Mouse (Mus musculus): ENCODE measurements around the gene Tfap2e. TPM values are rescaled to one million over a fixed set of nuclear protein-coding genes. Genes with fewer than 3 reads are reported as not detected.

The Tfap2e gene
- polyA plus RNA-seq, 1 experiment from 2014 or later: 0.78 TPM

GRCm38 (mm10) chr4:126749553-126749952 lies 13.5 kb upstream of the Tfap2e start:
- no peaks in the 10 kb centered on the region for H3K27me3 ChIP-seq (replicated peaks; ENCODE audit: control insufficient read depth, insufficient read depth, low read length)
- H3K4me1 ChIP-seq (ENCODE audit: control insufficient read depth, insufficient read depth, low read length): peaks cover 23% of the 10 kb centered on the region
- H3K27ac ChIP-seq (replicated peaks; ENCODE audit: low read depth, low read length): no peak overlapping the region
- no peak for ATAC-seq (ENCODE audit: low read depth)
- 0 out of 2 replicates have a peak overlapping the region, but pooled peaks have one; percentile 34 for H3K9ac ChIP-seq (ENCODE audit: low read depth, low read length)
- H3K9me3 ChIP-seq (ENCODE audit: control insufficient read depth, low read length): no peaks in the 10 kb centered on the region
- 86% methylated on average over 10 of the region's 11 CpGs for WGBS
- H3K4me2 ChIP-seq (ENCODE audit: low read depth, low read length): peak overlapping the region; percentile 28; the same call in 1 of the 2 replicates
- no peak overlapping the region for H3K4me3 ChIP-seq (ENCODE audit: low read depth, low read length)
- peaks cover 50% of the 10 kb centered on the region for H3K36me3 ChIP-seq (ENCODE audit: control insufficient read depth, insufficient read depth, low read length)
- no peak for DNase-seq (ENCODE audit: low spot score)

- H3K9ac ChIP-seq (ENCODE audit: low read depth, low read length): 0 out of 2 replicates have a peak overlapping the region, but pooled peaks have one; percentile 30
- DNase-seq (ENCODE audit: low spot score) (no peak), ATAC-seq (ENCODE audit: low read depth) (no peak)
- WGBS: 96% methylated on average over 8 of the region's 8 CpGs
- no peak overlapping the region for H3K4me3 ChIP-seq (ENCODE audit: low read depth, low read length)
- peaks cover 52% of the 10 kb centered on the region for H3K36me3 ChIP-seq (ENCODE audit: control insufficient read depth, insufficient read depth, low read length)
- no peaks in the 10 kb centered on the region for H3K27me3 ChIP-seq (replicated peaks; ENCODE audit: control insufficient read depth, insufficient read depth, low read length)
- no peak overlapping the region for H3K4me2 ChIP-seq (ENCODE audit: low read depth, low read length)
- no peaks in the 10 kb centered on the region for H3K9me3 ChIP-seq (ENCODE audit: control insufficient read depth, low read length)
- no peak overlapping the region for H3K27ac ChIP-seq (replicated peaks; ENCODE audit: low read depth, low read length)
- H3K4me1 ChIP-seq (ENCODE audit: control insufficient read depth, insufficient read depth, low read length): peaks cover 19% of the 10 kb centered on the region
Observed at GRCm38 (mm10) chr4:126748381-126748780, 12.3 kb upstream of the Tfap2e start.

GRCm38 (mm10) chr4:126746194-126746840 lies 10.3 kb upstream of the Tfap2e start:
- Histone ChIP-seq H3K36me3 (ENCODE audit: control insufficient read depth, insufficient read depth, low read length) (peaks cover 52% of the 10 kb centered on the region), H3K9me3 (ENCODE audit: control insufficient read depth, low read length) (no peaks in the 10 kb centered on the region), H3K4me2 (ENCODE audit: low read depth, low read length) (no peak overlapping the region), H3K9ac (ENCODE audit: low read depth, low read length) (no peak overlapping the region), H3K27ac (replicated peaks; ENCODE audit: low read depth, low read length) (no peak overlapping the region), H3K4me3 (ENCODE audit: low read depth, low read length) (no peak overlapping the region), H3K4me1 (ENCODE audit: control insufficient read depth, insufficient read depth, low read length) (0 out of 2 replicates have a peak, but pooled peaks cover 7% of the 10 kb centered on the region), H3K27me3 (replicated peaks; ENCODE audit: control insufficient read depth, insufficient read depth, low read length) (no peaks in the 10 kb centered on the region)
- 78% methylated on average over 10 of the region's 10 CpGs for WGBS
- DNase-seq (ENCODE audit: low spot score): no peak
- ATAC-seq (ENCODE audit: low read depth): no peak

- ATAC-seq (ENCODE audit: low read depth) (no peak; the same call in 1 of the 2 replicates), DNase-seq (ENCODE audit: low spot score) (peak; percentile 59)
- no peak overlapping the region for H3K4me3 ChIP-seq (ENCODE audit: low read depth, low read length)
- no peaks in the 10 kb centered on the region for H3K9me3 ChIP-seq (ENCODE audit: control insufficient read depth, low read length)
- 37% methylated on average over 13 of the region's 13 CpGs for WGBS
- H3K27me3 ChIP-seq (replicated peaks; ENCODE audit: control insufficient read depth, insufficient read depth, low read length): no peaks in the 10 kb centered on the region
- 0 out of 2 replicates have a peak, but pooled peaks cover 7% of the 10 kb centered on the region for H3K4me1 ChIP-seq (ENCODE audit: control insufficient read depth, insufficient read depth, low read length)
- H3K4me2 ChIP-seq (ENCODE audit: low read depth, low read length): no peak overlapping the region
- no peak overlapping the region for H3K27ac ChIP-seq (replicated peaks; ENCODE audit: low read depth, low read length)
- H3K9ac ChIP-seq (ENCODE audit: low read depth, low read length): no peak overlapping the region
- H3K36me3 ChIP-seq (ENCODE audit: control insufficient read depth, insufficient read depth, low read length): peaks cover 52% of the 10 kb centered on the region
Observed at GRCm38 (mm10) chr4:126745506-126746193, 9.6 kb upstream of the Tfap2e start.

- no peak for DNase-seq (ENCODE audit: low spot score)
- H3K36me3 ChIP-seq (ENCODE audit: control insufficient read depth, insufficient read depth, low read length): peaks cover 50% of the 10 kb centered on the region
- 0 out of 2 replicates have a peak, but pooled peaks cover under 1% of the 10 kb centered on the region for H3K4me1 ChIP-seq (ENCODE audit: control insufficient read depth, insufficient read depth, low read length)
- no peak for ATAC-seq (ENCODE audit: low read depth)
- H3K9ac ChIP-seq (ENCODE audit: low read depth, low read length): no peak overlapping the region
- H3K9me3 ChIP-seq (ENCODE audit: control insufficient read depth, low read length): no peaks in the 10 kb centered on the region
- H3K27ac ChIP-seq (replicated peaks; ENCODE audit: low read depth, low read length): no peak overlapping the region
- WGBS: 90% methylated on average over 12 of the region's 14 CpGs
- H3K4me3 ChIP-seq (ENCODE audit: low read depth, low read length): no peak overlapping the region
- no peaks in the 10 kb centered on the region for H3K27me3 ChIP-seq (replicated peaks; ENCODE audit: control insufficient read depth, insufficient read depth, low read length)
- no peak overlapping the region for H3K4me2 ChIP-seq (ENCODE audit: low read depth, low read length)
Observed at GRCm38 (mm10) chr4:126744831-126745230, 8.8 kb upstream of the Tfap2e start.

GRCm38 (mm10) chr4:126743713-126744112 lies 7.7 kb upstream of the Tfap2e start:
- Histone ChIP-seq H3K4me1 (ENCODE audit: control insufficient read depth, insufficient read depth, low read length) (no peaks in the 10 kb centered on the region), H3K27ac (replicated peaks; ENCODE audit: low read depth, low read length) (no peak overlapping the region), H3K27me3 (replicated peaks; ENCODE audit: control insufficient read depth, insufficient read depth, low read length) (peaks cover 4% of the 10 kb centered on the region; the same call in 1 of the 2 replicates), H3K36me3 (ENCODE audit: control insufficient read depth, insufficient read depth, low read length) (peaks cover 39% of the 10 kb centered on the region), H3K9ac (ENCODE audit: low read depth, low read length) (no peak overlapping the region), H3K4me2 (ENCODE audit: low read depth, low read length) (no peak overlapping the region), H3K4me3 (ENCODE audit: low read depth, low read length) (no peak overlapping the region), H3K9me3 (ENCODE audit: control insufficient read depth, low read length) (no peaks in the 10 kb centered on the region)
- no peak for DNase-seq (ENCODE audit: low spot score)
- 6% methylated on average over 4 of the region's 11 CpGs for WGBS
- no peak for ATAC-seq (ENCODE audit: low read depth)

- H3K36me3 ChIP-seq (ENCODE audit: control insufficient read depth, insufficient read depth, low read length): peaks cover 31% of the 10 kb centered on the region
- H3K9ac ChIP-seq (ENCODE audit: low read depth, low read length): no peak overlapping the region
- no peak overlapping the region for H3K4me3 ChIP-seq (ENCODE audit: low read depth, low read length)
- no peaks in the 10 kb centered on the region for H3K4me1 ChIP-seq (ENCODE audit: control insufficient read depth, insufficient read depth, low read length)
- H3K4me2 ChIP-seq (ENCODE audit: low read depth, low read length): no peak overlapping the region
- H3K27ac ChIP-seq (replicated peaks; ENCODE audit: low read depth, low read length): no peak overlapping the region
- DNase-seq (ENCODE audit: low spot score) (no peak), ATAC-seq (ENCODE audit: low read depth) (no peak)
- WGBS: 52% methylated on average over 2 of the region's 2 CpGs
- peaks cover 11% of the 10 kb centered on the region for H3K27me3 ChIP-seq (replicated peaks; ENCODE audit: control insufficient read depth, insufficient read depth, low read length)
- H3K9me3 ChIP-seq (ENCODE audit: control insufficient read depth, low read length): no peaks in the 10 kb centered on the region
Observed at GRCm38 (mm10) chr4:126742976-126743375, 6.9 kb upstream of the Tfap2e start.

- DNase-seq (ENCODE audit: low spot score): peak; percentile 87
- no peak overlapping the region for H3K27ac ChIP-seq (replicated peaks; ENCODE audit: low read depth, low read length)
- ATAC-seq (ENCODE audit: low read depth): peak; percentile 80
- H3K9me3 ChIP-seq (ENCODE audit: control insufficient read depth, low read length): no peaks in the 10 kb centered on the region
- 5% methylated on average over 12 of the region's 12 CpGs for WGBS
- no peak overlapping the region; the same call in 1 of the 2 replicates for H3K4me2 ChIP-seq (ENCODE audit: low read depth, low read length)
- H3K27me3 ChIP-seq (replicated peaks; ENCODE audit: control insufficient read depth, insufficient read depth, low read length): peaks cover 27% of the 10 kb centered on the region
- H3K9ac ChIP-seq (ENCODE audit: low read depth, low read length): no peak overlapping the region
- peaks cover 19% of the 10 kb centered on the region for H3K36me3 ChIP-seq (ENCODE audit: control insufficient read depth, insufficient read depth, low read length)
- H3K4me3 ChIP-seq (ENCODE audit: low read depth, low read length): no peak overlapping the region
- H3K4me1 ChIP-seq (ENCODE audit: control insufficient read depth, insufficient read depth, low read length): no peaks in the 10 kb centered on the region
Observed at GRCm38 (mm10) chr4:126741448-126741847, 5.4 kb upstream of the Tfap2e start.

Measured in embryonic facial prominence, embryonic 14.5 days (tissue).